Mouse (Mus musculus) brain, adult 2 months (tissue): ENCODE measurements around the gene Sacm1l.
A peak's percentile ranks its signal among the peaks of the same experiment; 100 is the strongest.

Experiments
- DNase-seq: peaks from one replicate; pipeline ENCODE4 v3.0.0; 2011; ENCODE audit warnings: low read depth, low spot score

Sacm1l gene

GRCm38 (mm10) chr9:123529392-123530157 lies at the start of gene Sacm1l:
TSS of gene Sacm1l (plus strand) at chr9:123529759.
- peak; percentile 100 for DNase-seq

- no peak for DNase-seq
These were observed 49.7 kb upstream of the Sacm1l start for GRCm38 (mm10) chr9:123479876-123480252.

GRCm38 (mm10) chr9:123480253-123480921 lies 49.2 kb upstream of the Sacm1l start:
- no peak for DNase-seq

GRCm38 (mm10) chr9:123481136-123481535 lies 48.4 kb upstream of the Sacm1l start:
- DNase-seq = no peak

- no peak for DNase-seq
These were observed 46.0 kb upstream of the Sacm1l start for GRCm38 (mm10) chr9:123483598-123483997.

GRCm38 (mm10) chr9:123484830-123485229 lies 44.7 kb upstream of the Sacm1l start:
- DNase-seq = no peak

GRCm38 (mm10) chr9:123485561-123485960 lies 44.0 kb upstream of the Sacm1l start:
- DNase-seq = no peak

- DNase-seq = no peak
These were observed 42.9 kb upstream of the Sacm1l start for GRCm38 (mm10) chr9:123486635-123487034.

GRCm38 (mm10) chr9:123489073-123489472 lies 40.5 kb upstream of the Sacm1l start:
- no peak for DNase-seq

- no peak for DNase-seq
These were observed 39.7 kb upstream of the Sacm1l start for GRCm38 (mm10) chr9:123489727-123490343.

- no peak for DNase-seq
These were observed 38.6 kb upstream of the Sacm1l start for GRCm38 (mm10) chr9:123490930-123491329.

GRCm38 (mm10) chr9:123491917-123492585 lies 37.5 kb upstream of the Sacm1l start:
- peak; percentile 72 for DNase-seq

- DNase-seq = no peak
These were observed 32.9 kb upstream of the Sacm1l start for GRCm38 (mm10) chr9:123496665-123497064.

GRCm38 (mm10) chr9:123497906-123498305 lies 31.7 kb upstream of the Sacm1l start:
- DNase-seq = no peak

GRCm38 (mm10) chr9:123500480-123500879 lies 29.1 kb upstream of the Sacm1l start:
- no peak for DNase-seq

GRCm38 (mm10) chr9:123503171-123503834 lies 26.3 kb upstream of the Sacm1l start:
- peak; percentile 82 for DNase-seq

GRCm38 (mm10) chr9:123504325-123504724 lies 25.2 kb upstream of the Sacm1l start:
- peak; percentile 87 for DNase-seq

GRCm38 (mm10) chr9:123505598-123505997 lies 24.0 kb upstream of the Sacm1l start:
- DNase-seq = no peak

GRCm38 (mm10) chr9:123506270-123507146 lies 23.1 kb upstream of the Sacm1l start:
- no peak for DNase-seq

- DNase-seq = peak; percentile 45
These were observed 22.2 kb upstream of the Sacm1l start for GRCm38 (mm10) chr9:123507380-123507779.

GRCm38 (mm10) chr9:123508986-123509385 lies 20.6 kb upstream of the Sacm1l start:
- DNase-seq = no peak
